Mouse (Mus musculus) NIH3T3 (cell line): ENCODE measurements at regions not wholly inside any gene's neighbourhood (a gene's known extent, or its start where the extent isn't known, plus 50 kb on each side); places are given as distances from the start of the nearest gene placed in this dataset.

Experiments used
- DNase-seq: peaks from one replicate; pipeline ENCODE4 v3.0.0-alpha.2; 2012; ENCODE audit warnings: low read depth

DNA sequence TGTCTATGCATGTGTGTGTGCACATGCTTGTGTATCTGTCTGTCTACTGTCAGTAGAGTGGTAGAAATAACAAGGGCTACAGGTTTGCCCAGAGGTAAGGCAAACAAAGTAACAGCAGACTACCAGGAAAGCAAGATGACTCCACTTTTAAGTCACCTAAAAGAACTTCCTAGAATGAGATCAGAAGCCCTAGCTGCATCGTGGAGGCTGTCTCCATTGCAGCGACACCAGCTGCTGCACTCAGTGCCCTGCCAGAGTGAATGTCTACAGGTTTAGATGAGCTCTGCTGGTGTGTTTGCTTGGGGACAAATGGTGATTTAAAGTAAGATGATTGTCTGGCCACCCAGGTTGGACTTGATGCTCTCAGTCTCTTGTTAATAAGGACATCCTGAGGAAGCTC, 50.6 kb upstream of the Dusp10 start:
- DNase-seq, result no peak

GRCm38 (mm10) chr1:183963286-183963685, 49.8 kb upstream of the Dusp10 start:
- peak; percentile 40 for DNase-seq
